Mouse (Mus musculus) liver, embryonic 14.5 days (tissue): ENCODE results near the gene Smpx. TPM values are rescaled to one million over a fixed set of nuclear protein-coding genes. Genes with fewer than 3 reads are reported as not detected.

Experiments
- ATAC-seq: fragments of 200-750 bp; cut with Nextera tagmentation; 2 replicates; pipeline ENCODE4 v1.8.0; 2017; ENCODE audit warnings: moderate number of reproducible peaks, mild to moderate bottlenecking, moderate library complexity; ENCODE audit not compliant: insufficient read depth
- DNase-seq, 3 experiments: peaks; one replicate each; pipeline ENCODE4 v3.0.0-alpha.2; 2012 to 2013; ENCODE audit warnings: low read depth in 3 of 3, low spot score in 3 of 3
- H3K27ac ChIP-seq: fragments of 300-500 bp; sonication (generic); 2 replicates; pipeline ENCODE4 v1.5.1; 2014; ENCODE audit warnings: moderate library complexity, mild to moderate bottlenecking, control low read depth, inconsistent platforms
- H3K27me3 ChIP-seq: fragments of 300-500 bp; sonication (generic); 2 replicates; pipeline ENCODE4 v1.6.1; 2014; ENCODE audit warnings: mild to moderate bottlenecking, low read length, moderate library complexity; ENCODE audit not compliant: control insufficient read depth, insufficient read depth
- H3K36me3 ChIP-seq: fragments of 300-500 bp; sonication (generic); replicated peaks from 2 replicates; pipeline ENCODE4 v1.6.1; 2014; ENCODE audit warnings: low read depth; ENCODE audit not compliant: control insufficient read depth, insufficient read depth
- H3K4me1 ChIP-seq, 2 experiments: fragments of 200-500 bp in 1 of 2; fragments of 300-500 bp in 1 of 2; sonication (generic) in 1 of 2; replicated peaks; 2 replicates each; pipeline ENCODE4 v1.6.1; 2012 to 2014; ENCODE audit warnings: antibody characterized with exemption in 1 of 2, inconsistent platforms in 1 of 2, low read length in 1 of 2; ENCODE audit not compliant: control insufficient read depth in 2 of 2, insufficient read depth in 2 of 2
- H3K4me2 ChIP-seq: fragments of 300-500 bp; sonication (generic); 2 replicates; pipeline ENCODE4 v1.6.1; 2014; ENCODE audit warnings: low read depth, mild to moderate bottlenecking, control low read depth, moderate library complexity
- H3K4me3 ChIP-seq, 2 experiments: fragments of 200-500 bp in 1 of 2; fragments of 300-500 bp in 1 of 2; sonication (generic) in 1 of 2; 2 replicates each; pipeline ENCODE4 v1.5.1; 2012 to 2014; ENCODE audit warnings: low read depth in 2 of 2, low read length in 2 of 2, mild to moderate bottlenecking in 2 of 2, control low read depth in 1 of 2, inconsistent platforms in 1 of 2, moderate library complexity in 1 of 2; ENCODE audit not compliant: insufficient read depth in 1 of 2
- H3K9ac ChIP-seq: fragments of 300-500 bp; sonication (generic); replicated peaks from 2 replicates; pipeline ENCODE4 v1.6.1; 2014; ENCODE audit warnings: mild to moderate bottlenecking, control low read depth, moderate library complexity
- H3K9me3 ChIP-seq: fragments of 300-500 bp; sonication (generic); 2 replicates; pipeline ENCODE4 v1.6.1; 2016; ENCODE audit warnings: low read length, mixed read lengths; ENCODE audit not compliant: control insufficient read depth
- CTCF ChIP-seq: IDR thresholded peaks from 2 replicates; pipeline ENCODE4 v1.5.1; 2016; ENCODE audit warnings: antibody characterized with exemption, low read depth, control low read depth
- EP300 ChIP-seq: IDR thresholded peaks from 2 replicates; pipeline ENCODE4 v1.6.1; 2016; ENCODE audit warnings: antibody characterized with exemption, low read depth
- WGBS: fragments of 180-500 bp; shearing (Covaris S2); extraction: QIAGEN DNeasy Blood & Tissue Kit; methylation state at CpG from one replicate; pipeline ENCODE4 v1.1.7; 2014; ENCODE audit not compliant: insufficient replicate concordance; 5-methylcytosine and 5-hydroxymethylcytosine counted together
- polyA plus RNA-seq, 2 experiments: library from polyadenylated mRNA; depleted of rRNA in 1 of 2; stranded (reverse) in 1 of 2; unstranded in 1 of 2; fragments of >200 nt; fragmentation: Nextera tagmentation in 1 of 2; extraction: Ambion mirVana in 1 of 2; gene quantifications; 2 replicates each; pipeline versions ENCODE4 v1.2.1 to v1.2.3; 2012 to 2014

Gene Smpx
- polyA plus RNA-seq, 2 experiments = not detected

- H3K9me3 ChIP-seq = no peaks in the 10 kb centered on the region
- H3K4me1 ChIP-seq = no peaks in the 10 kb centered on the region
- WGBS = 61% methylated on average over 4 of the region's 4 CpGs
- H3K9ac ChIP-seq = no peak overlapping the region
- no peak for TF ChIP-seq CTCF
- TF ChIP-seq EP300 = no peak
- no peak overlapping the region for H3K4me2 ChIP-seq
- no peak for DNase-seq
- no peak overlapping the region for H3K4me3 ChIP-seq
- no peaks in the 10 kb centered on the region for H3K36me3 ChIP-seq
- no peak overlapping the region for H3K27ac ChIP-seq
- H3K27me3 ChIP-seq = no peaks in the 10 kb centered on the region
- no peak for ATAC-seq
Observed at GRCm38 (mm10) chrX:157691186-157691585, 7.5 kb upstream of the Smpx start.

- Histone ChIP-seq H3K27me3 (no peaks in the 10 kb centered on the region), H3K9me3 (no peaks in the 10 kb centered on the region), H3K27ac (no peak overlapping the region), H3K36me3 (no peaks in the 10 kb centered on the region), H3K4me2 (no peak overlapping the region), H3K4me1 (no peaks in the 10 kb centered on the region), H3K4me3 (no peak overlapping the region), H3K9ac (no peak overlapping the region)
- ATAC-seq = no peak
- TF ChIP-seq EP300 (no peak), CTCF (no peak)
- no peak for DNase-seq
- WGBS = 42% methylated on average over 5 of the region's 5 CpGs
Observed at GRCm38 (mm10) chrX:157697591-157698135, 1.0 kb upstream of the Smpx start.

GRCm38 (mm10) chrX:157707236-157707635 is 8.5 kb downstream of the Smpx start:
- H3K27ac ChIP-seq = no peak overlapping the region
- H3K9ac ChIP-seq = no peak overlapping the region
- ATAC-seq (no peak), DNase-seq (no peak)
- TF ChIP-seq CTCF (no peak), EP300 (no peak)
- no peaks in the 10 kb centered on the region for H3K36me3 ChIP-seq
- no peaks in the 10 kb centered on the region for H3K9me3 ChIP-seq
- WGBS = 59% methylated on average over 2 of the region's 2 CpGs
- no peak overlapping the region for H3K4me3 ChIP-seq
- no peaks in the 10 kb centered on the region for H3K27me3 ChIP-seq
- no peaks in the 10 kb centered on the region for H3K4me1 ChIP-seq
- H3K4me2 ChIP-seq = no peak overlapping the region

- TF ChIP-seq CTCF = no peak
- 37% methylated on average over 4 of the region's 4 CpGs for WGBS
Observed at GRCm38 (mm10) chrX:157708616-157709280, 10.0 kb downstream of the Smpx start.

GRCm38 (mm10) chrX:157719907-157720306 is 21.2 kb downstream of the Smpx start:
- DNase-seq = no peak
- Histone ChIP-seq H3K36me3 (no peaks in the 10 kb centered on the region), H3K4me3 (no peak overlapping the region), H3K9ac (no peak overlapping the region), H3K4me2 (no peak overlapping the region), H3K9me3 (no peaks in the 10 kb centered on the region), H3K4me1 (no peaks in the 10 kb centered on the region), H3K27ac (no peak overlapping the region), H3K27me3 (no peaks in the 10 kb centered on the region)
- WGBS = 40% methylated on average over 3 of the region's 3 CpGs
- ATAC-seq = no peak
- no peak for TF ChIP-seq CTCF
- no peak for TF ChIP-seq EP300

More at GRCm38 (mm10) chrX:157708616-157709280, 10.0 kb downstream of the Smpx start:
- no peaks in the 10 kb centered on the region for H3K27me3 ChIP-seq
- H3K9ac ChIP-seq = no peak overlapping the region
- H3K27ac ChIP-seq = no peak overlapping the region
- no peak overlapping the region for H3K4me3 ChIP-seq
- H3K9me3 ChIP-seq = no peaks in the 10 kb centered on the region
- no peaks in the 10 kb centered on the region for H3K36me3 ChIP-seq
- H3K4me2 ChIP-seq = no peak overlapping the region
- DNase-seq = no peak
- H3K4me1 ChIP-seq = no peaks in the 10 kb centered on the region
- no peak for ATAC-seq
